Mouse (Mus musculus) spleen, adult 2 months (tissue): Measurements from ENCODE around the gene Calm2.

ENCODE experiments used
- CTCF ChIP-seq: fragments of 200-500 bp; IDR thresholded peaks from 2 replicates; pipeline ENCODE4 v1.5.1; 2011; ENCODE audit warnings: mild to moderate bottlenecking, inconsistent platforms; ENCODE audit not compliant: insufficient read depth, insufficient read length, insufficient replicate concordance; ENCODE audit errors: extremely low read depth
- POLR2A ChIP-seq: fragments of 200-500 bp; IDR thresholded peaks from 2 replicates; pipeline ENCODE4 v1.6.1; 2011; ENCODE audit warnings: low read depth, low read length, inconsistent platforms

- TF ChIP-seq POLR2A (no peak), CTCF (no peak)
Measured at GRCm38 (mm10) chr17:87433929-87434328, 12.8 kb downstream of the Calm2 start.
